Mouse (Mus musculus): ENCODE results near the gene Ush2a. TPM values are rescaled to one million over a fixed set of nuclear protein-coding genes. Genes with fewer than 3 reads are reported as not detected.

The Ush2a gene
- polyA plus RNA-seq, 1 experiment from 2014 or later = 0.06 TPM

DNA sequence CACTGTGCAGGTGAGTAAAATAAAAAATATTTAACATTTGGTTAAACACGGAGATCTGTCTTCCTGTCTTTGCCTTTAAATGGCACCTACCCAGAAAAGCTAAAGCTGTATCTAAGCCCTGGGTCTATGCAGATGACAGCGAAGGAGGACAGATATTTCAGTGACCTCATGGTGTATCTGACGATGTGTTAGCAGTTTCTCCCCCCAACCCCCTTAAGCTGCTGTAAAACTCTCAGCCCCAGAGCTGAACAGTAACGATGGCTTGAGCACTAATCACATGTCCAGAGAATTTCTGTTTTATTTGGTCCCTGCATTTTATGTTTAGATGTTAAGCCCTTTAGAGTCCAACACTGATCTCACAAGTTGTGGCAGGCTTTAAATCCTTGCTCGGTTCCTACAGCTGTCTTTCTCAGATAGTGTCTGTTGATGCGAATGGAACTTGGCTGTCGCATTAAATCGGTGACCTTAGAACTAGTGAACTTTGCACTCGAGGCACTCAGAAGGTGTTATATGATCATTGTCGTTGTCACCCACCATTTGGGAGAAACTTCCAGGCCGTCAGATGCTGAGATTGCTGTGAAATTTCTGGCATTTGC lies 5.4 kb downstream of the Ush2a start:
- 80% methylated on average over 11 of the region's 11 CpGs for WGBS
- Histone ChIP-seq H3K27me3 (ENCODE audit: control insufficient read depth, insufficient read depth, low read depth, low read length) (no peaks in the 10 kb centered on the region), H3K4me2 (ENCODE audit: low read length) (no peak overlapping the region), H3K27ac (ENCODE audit: low read length) (no peak overlapping the region), H3K9me3 (replicated peaks; ENCODE audit: control insufficient read depth, low read length, poor library complexity, severe bottlenecking) (no peaks in the 10 kb centered on the region), H3K4me1 (ENCODE audit: control insufficient read depth, insufficient read depth, low read length) (no peaks in the 10 kb centered on the region), H3K36me3 (ENCODE audit: control insufficient read depth, insufficient read depth, low read length) (no peaks in the 10 kb centered on the region), H3K9ac (ENCODE audit: low read depth, low read length) (no peak overlapping the region), H3K4me3 (ENCODE audit: low read depth, low read length) (no peak overlapping the region)
- ATAC-seq = no peak

- H3K36me3 ChIP-seq (ENCODE audit: control insufficient read depth, insufficient read depth, low read length) = no peaks in the 10 kb centered on the region
- H3K27me3 ChIP-seq (ENCODE audit: control insufficient read depth, insufficient read depth, low read depth, low read length) = no peaks in the 10 kb centered on the region
- no peak for ATAC-seq
- no peak overlapping the region for H3K4me3 ChIP-seq (ENCODE audit: low read depth, low read length)
- no peaks in the 10 kb centered on the region for H3K4me1 ChIP-seq (ENCODE audit: control insufficient read depth, insufficient read depth, low read length)
- H3K9ac ChIP-seq (ENCODE audit: low read depth, low read length) = no peak overlapping the region
- H3K4me2 ChIP-seq (ENCODE audit: low read length) = no peak overlapping the region
- no peak overlapping the region for H3K27ac ChIP-seq (ENCODE audit: low read length)
- no peaks in the 10 kb centered on the region for H3K9me3 ChIP-seq (replicated peaks; ENCODE audit: control insufficient read depth, low read length, poor library complexity, severe bottlenecking)
- WGBS = 77% methylated on average over 6 of the region's 6 CpGs
Measured at GRCm38 (mm10) chr1:188269071-188269470, 7.2 kb downstream of the Ush2a start.

DNA sequence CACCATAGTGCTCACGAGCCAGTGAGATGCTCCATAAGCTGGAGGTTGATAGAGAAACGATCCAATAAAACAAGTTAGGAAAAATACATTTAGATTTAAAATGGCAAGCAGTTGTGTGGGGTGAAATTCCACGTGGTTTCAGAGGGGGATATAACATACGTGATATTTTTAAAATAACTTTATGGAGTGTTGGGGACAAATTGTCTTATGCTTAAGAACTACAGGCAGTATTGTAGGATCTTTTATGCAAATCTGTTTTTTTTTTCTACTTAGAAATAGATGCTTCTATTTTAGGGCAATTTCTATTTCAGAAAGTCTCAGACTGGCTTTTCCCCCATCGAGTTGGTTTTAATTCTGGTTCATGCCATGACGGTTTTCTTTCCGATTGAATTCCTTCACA lies 51.5 kb downstream of the Ush2a start:
- 90% methylated on average over 7 of the region's 7 CpGs for whole genome bisulfite sequencing

DNA sequence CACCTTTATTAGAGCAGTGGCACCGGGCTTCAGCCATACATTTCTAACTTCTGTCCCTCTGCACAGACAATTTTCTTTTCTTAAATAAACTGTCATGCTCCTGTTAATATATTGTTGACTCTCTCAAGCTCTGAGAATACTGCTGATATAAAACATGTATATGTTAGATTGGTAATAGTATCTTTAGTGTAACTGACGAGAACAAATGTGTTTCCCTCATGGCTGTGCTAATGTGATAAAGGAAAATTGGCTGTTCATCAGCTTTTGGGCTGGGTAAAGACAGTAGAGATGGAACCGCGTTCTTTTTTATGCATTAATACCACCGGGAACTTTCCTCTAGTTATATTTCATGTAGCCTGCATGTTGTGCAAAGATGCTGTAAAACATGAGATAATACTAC lies 54.8 kb downstream of the Ush2a start:
- no peak for ATAC-seq

More for the DNA sequence above, 51.5 kb downstream of the Ush2a start:
- H3K27ac ChIP-seq (ENCODE audit: low read length) = no peak overlapping the region
- H3K27me3 ChIP-seq (ENCODE audit: control insufficient read depth, insufficient read depth, low read depth, low read length) = no peaks in the 10 kb centered on the region
- no peak overlapping the region for H3K4me2 ChIP-seq (ENCODE audit: low read length)
- H3K4me1 ChIP-seq (ENCODE audit: control insufficient read depth, insufficient read depth, low read length) = no peaks in the 10 kb centered on the region
- H3K9ac ChIP-seq (ENCODE audit: low read depth, low read length) = no peak overlapping the region
- no peak for ATAC-seq
- H3K4me3 ChIP-seq (ENCODE audit: low read depth, low read length) = no peak overlapping the region
- H3K36me3 ChIP-seq (ENCODE audit: control insufficient read depth, insufficient read depth, low read length) = no peaks in the 10 kb centered on the region
- 0 out of 2 replicates have a peak, but pooled peaks cover 2% of the 10 kb centered on the region for H3K9me3 ChIP-seq (replicated peaks; ENCODE audit: control insufficient read depth, low read length, poor library complexity, severe bottlenecking)

DNA sequence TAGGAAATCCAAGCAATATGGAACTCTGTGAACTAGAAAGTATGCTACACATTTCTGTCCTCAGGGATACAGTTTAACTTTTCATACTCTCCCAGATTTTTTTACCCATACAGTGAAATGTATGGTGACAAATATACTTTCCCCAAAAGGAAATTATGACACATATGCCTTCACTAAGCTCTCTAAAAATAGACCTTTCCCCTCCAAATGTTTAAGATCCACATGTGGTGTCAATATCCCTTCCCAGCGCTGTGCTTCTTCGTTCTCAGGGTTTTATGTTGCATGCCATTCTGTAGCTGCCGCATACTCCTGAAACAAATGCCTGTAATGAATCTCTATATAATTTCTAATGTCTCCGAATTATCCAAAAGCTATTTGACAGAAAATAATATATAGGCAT lies 58.4 kb downstream of the Ush2a start:
- H3K27me3 ChIP-seq (ENCODE audit: control insufficient read depth, insufficient read depth, low read depth, low read length) = no peaks in the 10 kb centered on the region
- no peak overlapping the region for H3K4me3 ChIP-seq (ENCODE audit: low read depth, low read length)
- 83% methylated on average over 4 of the region's 4 CpGs for WGBS
- H3K4me2 ChIP-seq (ENCODE audit: low read length) = no peak overlapping the region
- H3K27ac ChIP-seq (ENCODE audit: low read length) = no peak overlapping the region
- no peak overlapping the region for H3K9ac ChIP-seq (ENCODE audit: low read depth, low read length)
- no peaks in the 10 kb centered on the region for H3K4me1 ChIP-seq (ENCODE audit: control insufficient read depth, insufficient read depth, low read length)
- H3K9me3 ChIP-seq (replicated peaks; ENCODE audit: control insufficient read depth, low read length, poor library complexity, severe bottlenecking) = no peaks in the 10 kb centered on the region
- ATAC-seq = no peak
- no peaks in the 10 kb centered on the region for H3K36me3 ChIP-seq (ENCODE audit: control insufficient read depth, insufficient read depth, low read length)

More for the DNA sequence above, 54.8 kb downstream of the Ush2a start:
- no peaks in the 10 kb centered on the region for H3K27me3 ChIP-seq (ENCODE audit: control insufficient read depth, insufficient read depth, low read depth, low read length)
- no peak overlapping the region for H3K9ac ChIP-seq (ENCODE audit: low read depth, low read length)
- H3K9me3 ChIP-seq (replicated peaks; ENCODE audit: control insufficient read depth, low read length, poor library complexity, severe bottlenecking) = 0 out of 2 replicates have a peak, but pooled peaks cover 2% of the 10 kb centered on the region
- H3K27ac ChIP-seq (ENCODE audit: low read length) = no peak overlapping the region
- H3K36me3 ChIP-seq (ENCODE audit: control insufficient read depth, insufficient read depth, low read length) = no peaks in the 10 kb centered on the region
- H3K4me2 ChIP-seq (ENCODE audit: low read length) = no peak overlapping the region
- 82% methylated on average over 5 of the region's 5 CpGs for WGBS
- H3K4me1 ChIP-seq (ENCODE audit: control insufficient read depth, insufficient read depth, low read length) = no peaks in the 10 kb centered on the region
- H3K4me3 ChIP-seq (ENCODE audit: low read depth, low read length) = no peak overlapping the region

- no peak overlapping the region for H3K4me2 ChIP-seq (ENCODE audit: low read length)
- H3K4me1 ChIP-seq (ENCODE audit: control insufficient read depth, insufficient read depth, low read length) = no peaks in the 10 kb centered on the region
- no peaks in the 10 kb centered on the region for H3K9me3 ChIP-seq (replicated peaks; ENCODE audit: control insufficient read depth, low read length, poor library complexity, severe bottlenecking)
- 86% methylated on average over 7 of the region's 7 CpGs for WGBS
- H3K9ac ChIP-seq (ENCODE audit: low read depth, low read length) = no peak overlapping the region
- no peak for ATAC-seq
- H3K4me3 ChIP-seq (ENCODE audit: low read depth, low read length) = no peak overlapping the region
- no peaks in the 10 kb centered on the region for H3K36me3 ChIP-seq (ENCODE audit: control insufficient read depth, insufficient read depth, low read length)
- H3K27ac ChIP-seq (ENCODE audit: low read length) = no peak overlapping the region
- H3K27me3 ChIP-seq (ENCODE audit: control insufficient read depth, insufficient read depth, low read depth, low read length) = no peaks in the 10 kb centered on the region
Measured at GRCm38 (mm10) chr1:188321534-188321933, 59.7 kb downstream of the Ush2a start.

GRCm38 (mm10) chr1:188330406-188330805 lies 68.6 kb downstream of the Ush2a start:
- no peaks in the 10 kb centered on the region for H3K4me1 ChIP-seq (ENCODE audit: control insufficient read depth, insufficient read depth, low read length)
- H3K36me3 ChIP-seq (ENCODE audit: control insufficient read depth, insufficient read depth, low read length) = no peaks in the 10 kb centered on the region
- no peak overlapping the region for H3K4me2 ChIP-seq (ENCODE audit: low read length)
- no peak for ATAC-seq
- no peaks in the 10 kb centered on the region for H3K9me3 ChIP-seq (replicated peaks; ENCODE audit: control insufficient read depth, low read length, poor library complexity, severe bottlenecking)
- no peak overlapping the region for H3K27ac ChIP-seq (ENCODE audit: low read length)
- WGBS = 94% methylated on average over 2 of the region's 2 CpGs
- no peak overlapping the region for H3K9ac ChIP-seq (ENCODE audit: low read depth, low read length)
- no peak overlapping the region for H3K4me3 ChIP-seq (ENCODE audit: low read depth, low read length)
- no peaks in the 10 kb centered on the region for H3K27me3 ChIP-seq (ENCODE audit: control insufficient read depth, insufficient read depth, low read depth, low read length)

- 61% methylated on average over 2 of the region's 2 CpGs for WGBS
- H3K27ac ChIP-seq (ENCODE audit: low read length) = no peak overlapping the region
Measured at GRCm38 (mm10) chr1:188333936-188334335, 72.1 kb downstream of the Ush2a start.

DNA sequence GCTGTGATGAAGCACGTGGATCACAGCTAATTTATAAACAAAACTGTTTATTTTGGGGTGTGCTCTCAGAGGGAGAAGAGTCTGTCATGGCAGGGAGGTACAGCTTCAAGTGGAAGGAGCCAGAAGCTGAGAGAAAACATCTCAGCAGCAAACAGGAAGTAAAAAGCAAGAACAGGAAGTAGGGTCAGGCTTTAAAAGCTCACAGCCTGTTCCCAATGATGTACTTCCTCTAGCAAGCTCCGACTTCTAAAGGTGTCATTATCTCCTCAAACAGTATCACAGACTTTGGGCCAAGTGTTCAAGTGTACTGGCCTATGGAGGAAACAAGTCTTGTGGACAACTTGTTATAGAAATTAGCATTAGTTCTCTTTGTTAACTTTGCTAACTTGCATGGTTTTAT lies 85.9 kb downstream of the Ush2a start:
- H3K9me3 ChIP-seq (replicated peaks; ENCODE audit: control insufficient read depth, low read length, poor library complexity, severe bottlenecking) = no peaks in the 10 kb centered on the region
- H3K27me3 ChIP-seq (ENCODE audit: control insufficient read depth, insufficient read depth, low read depth, low read length) = no peaks in the 10 kb centered on the region
- H3K4me1 ChIP-seq (ENCODE audit: control insufficient read depth, insufficient read depth, low read length) = no peaks in the 10 kb centered on the region
- ATAC-seq = no peak
- H3K36me3 ChIP-seq (ENCODE audit: control insufficient read depth, insufficient read depth, low read length) = no peaks in the 10 kb centered on the region
- H3K4me3 ChIP-seq (ENCODE audit: low read depth, low read length) = no peak overlapping the region
- no peak overlapping the region for H3K4me2 ChIP-seq (ENCODE audit: low read length)
- WGBS = 69% methylated on average over 2 of the region's 2 CpGs
- H3K27ac ChIP-seq (ENCODE audit: low read length) = no peak overlapping the region
- no peak overlapping the region for H3K9ac ChIP-seq (ENCODE audit: low read depth, low read length)

More at GRCm38 (mm10) chr1:188333936-188334335, 72.1 kb downstream of the Ush2a start:
- Histone ChIP-seq H3K4me2 (ENCODE audit: low read length) (no peak overlapping the region), H3K4me1 (ENCODE audit: control insufficient read depth, insufficient read depth, low read length) (no peaks in the 10 kb centered on the region), H3K4me3 (ENCODE audit: low read depth, low read length) (no peak overlapping the region), H3K36me3 (ENCODE audit: control insufficient read depth, insufficient read depth, low read length) (no peaks in the 10 kb centered on the region), H3K9me3 (replicated peaks; ENCODE audit: control insufficient read depth, low read length, poor library complexity, severe bottlenecking) (no peaks in the 10 kb centered on the region), H3K27me3 (ENCODE audit: control insufficient read depth, insufficient read depth, low read depth, low read length) (no peaks in the 10 kb centered on the region), H3K9ac (ENCODE audit: low read depth, low read length) (no peak overlapping the region)
- ATAC-seq = no peak

Measured in midbrain, embryonic 16.5 days (tissue).